Mouse (Mus musculus) left cerebral cortex, postnatal 10 days (tissue): ENCODE results near the gene Robo1. TPM values are rescaled to one million over a fixed set of nuclear protein-coding genes. Genes with fewer than 3 reads are reported as not detected.
A peak's percentile ranks its signal among the peaks of the same experiment; 100 is the strongest.

Source experiments
- DNase-seq, 2 experiments: peaks; one replicate each; pipeline ENCODE4 v3.0.0; 2021 to 2022; ENCODE audit warnings: low spot score in 2 of 2, mixed read lengths in 1 of 2; ENCODE audit errors: extremely low spot score in 1 of 2
- intact Hi-C: fragments of 180-260 bp; cut with DNase I; formaldehyde crosslinking; loops from one replicate; pipeline ENCODE4 v1.15.1; 2025
- total RNA-seq, 2 experiments: library from RNA; stranded (reverse); gene quantifications; 2 replicates each; pipeline ENCODE4 v1.2.3; 2021

Robo1 gene
- total RNA-seq, 2 experiments from 2014 or later, result 96.8 to 101 TPM

DNA sequence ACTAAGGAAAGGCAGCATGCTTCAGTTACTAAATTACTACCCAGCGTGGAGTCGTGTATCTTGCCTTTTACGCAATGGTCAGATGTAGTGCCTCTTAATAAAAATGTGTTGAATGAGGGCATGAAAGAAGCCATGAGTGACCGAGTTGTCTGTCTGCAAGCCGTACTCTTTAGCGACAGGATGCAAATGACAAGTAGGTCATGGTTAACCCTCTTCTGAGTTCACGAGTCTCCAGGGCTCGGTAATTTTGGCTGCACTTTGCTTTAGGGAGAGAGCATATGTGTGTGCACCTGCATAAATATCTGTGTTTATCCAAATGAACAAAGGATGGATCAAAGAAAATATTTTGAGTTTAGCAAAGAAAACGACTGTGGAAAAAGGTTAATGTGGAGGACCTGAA is 533.0 kb downstream of the Robo1 start:
- intact Hi-C loops, result no loop called here
- no peak for DNase-seq

DNA sequence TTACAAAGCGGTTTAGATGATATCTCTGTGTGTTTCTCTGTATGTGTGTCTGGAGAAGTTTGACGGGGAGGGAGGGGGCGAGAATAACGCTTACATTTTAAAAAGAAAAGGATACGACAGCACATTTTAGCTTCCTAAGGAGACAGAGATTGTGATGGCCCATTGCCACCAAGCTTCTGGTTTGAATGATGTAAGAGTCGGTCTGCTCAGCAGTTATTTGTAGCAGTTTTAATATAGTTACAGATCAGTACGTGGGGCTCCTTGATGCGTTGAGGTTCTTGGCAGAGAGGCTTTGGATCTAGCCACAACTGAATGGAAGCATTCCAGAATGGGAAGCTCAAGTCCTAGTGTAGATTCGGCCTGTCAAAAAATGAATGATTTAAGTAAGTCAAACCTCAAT is 546.0 kb downstream of the Robo1 start:
- peak; percentile 38 to 55 for DNase-seq
- intact Hi-C loops, result no loop called here

DNA sequence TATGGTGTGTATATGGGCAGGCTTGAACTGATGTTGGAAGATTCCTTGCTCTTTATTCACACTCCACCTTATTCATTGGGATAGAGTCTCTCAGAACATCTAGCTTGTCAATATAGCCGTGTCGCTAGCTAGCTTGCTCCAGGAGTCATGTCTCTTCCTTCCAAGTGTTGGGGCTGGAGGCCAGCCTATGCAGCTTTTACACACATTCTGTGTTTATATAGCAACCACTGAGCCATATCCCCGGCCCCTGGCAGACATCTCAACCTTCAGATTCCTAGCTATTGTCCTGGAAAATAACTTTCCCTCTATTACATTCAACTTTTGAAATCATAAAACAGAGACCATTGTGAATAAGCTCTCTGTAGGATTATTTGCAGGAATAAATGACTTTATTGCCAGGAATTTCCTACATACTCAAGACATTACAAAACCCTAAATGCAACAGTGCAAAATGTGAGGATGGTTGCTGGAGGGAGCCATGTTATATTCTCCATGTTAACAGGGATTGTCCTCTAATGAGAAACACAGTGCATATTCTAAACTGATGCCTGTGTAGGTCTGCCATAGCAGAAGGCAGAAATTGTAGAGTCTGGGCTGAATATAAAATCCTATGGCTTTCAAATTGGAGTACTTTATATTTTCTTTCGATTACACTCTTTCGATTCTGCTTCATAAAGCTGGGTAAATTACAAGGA is 546.9 kb downstream of the Robo1 start:
- intact Hi-C loops, result no loop called here
- no peak for DNase-seq

DNA sequence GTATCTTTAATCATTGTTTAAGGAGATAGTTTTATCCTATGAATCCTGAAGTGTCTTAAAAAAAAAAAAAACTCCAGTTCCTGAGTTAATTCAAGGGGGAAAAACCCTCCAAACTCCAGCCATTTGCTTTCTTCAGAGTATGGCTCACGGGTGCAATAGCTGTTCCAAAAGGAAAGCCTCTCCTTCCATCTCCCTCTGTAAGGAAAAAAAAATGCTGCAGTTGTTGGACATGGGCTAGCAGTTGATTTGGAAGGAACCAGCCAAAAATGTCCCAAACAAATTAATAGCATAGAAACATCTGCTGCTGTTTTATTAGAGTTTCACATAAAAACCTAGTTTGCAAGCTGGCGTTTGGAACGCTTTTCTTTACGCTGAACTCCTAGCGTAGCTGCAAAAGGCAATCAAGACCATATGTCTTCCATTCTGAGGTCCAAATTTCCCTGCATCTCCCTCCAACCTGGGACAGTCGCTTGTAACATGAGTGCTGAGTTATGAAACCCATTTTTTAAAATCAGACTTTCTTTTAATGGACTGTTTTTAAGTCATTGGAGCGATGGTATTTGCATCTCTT is 553.7 kb downstream of the Robo1 start:
- DNase-seq, result no peak
- intact Hi-C loops, result no loop called here

DNA sequence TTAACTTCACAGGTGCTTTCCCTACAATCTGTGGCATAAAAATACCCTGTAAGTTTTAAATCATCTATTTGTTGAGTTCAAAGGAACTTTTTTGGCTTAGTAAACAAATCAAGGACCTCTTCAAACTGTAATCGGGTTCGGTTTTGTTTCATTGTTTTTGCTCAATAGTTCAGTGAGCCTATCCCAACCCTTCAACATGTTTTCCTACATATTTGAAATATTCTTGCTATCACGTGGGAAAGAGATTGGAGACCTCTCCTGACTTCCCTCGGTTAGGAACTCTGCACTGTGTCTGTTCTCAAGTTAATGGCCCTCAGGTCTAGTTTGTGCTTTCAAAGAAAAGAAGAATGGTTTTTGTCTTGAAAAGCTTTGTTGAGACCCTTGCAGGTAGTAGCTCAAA is 557.9 kb downstream of the Robo1 start:
- DNase-seq, result no peak
- intact Hi-C loops, result no loop called here

DNA sequence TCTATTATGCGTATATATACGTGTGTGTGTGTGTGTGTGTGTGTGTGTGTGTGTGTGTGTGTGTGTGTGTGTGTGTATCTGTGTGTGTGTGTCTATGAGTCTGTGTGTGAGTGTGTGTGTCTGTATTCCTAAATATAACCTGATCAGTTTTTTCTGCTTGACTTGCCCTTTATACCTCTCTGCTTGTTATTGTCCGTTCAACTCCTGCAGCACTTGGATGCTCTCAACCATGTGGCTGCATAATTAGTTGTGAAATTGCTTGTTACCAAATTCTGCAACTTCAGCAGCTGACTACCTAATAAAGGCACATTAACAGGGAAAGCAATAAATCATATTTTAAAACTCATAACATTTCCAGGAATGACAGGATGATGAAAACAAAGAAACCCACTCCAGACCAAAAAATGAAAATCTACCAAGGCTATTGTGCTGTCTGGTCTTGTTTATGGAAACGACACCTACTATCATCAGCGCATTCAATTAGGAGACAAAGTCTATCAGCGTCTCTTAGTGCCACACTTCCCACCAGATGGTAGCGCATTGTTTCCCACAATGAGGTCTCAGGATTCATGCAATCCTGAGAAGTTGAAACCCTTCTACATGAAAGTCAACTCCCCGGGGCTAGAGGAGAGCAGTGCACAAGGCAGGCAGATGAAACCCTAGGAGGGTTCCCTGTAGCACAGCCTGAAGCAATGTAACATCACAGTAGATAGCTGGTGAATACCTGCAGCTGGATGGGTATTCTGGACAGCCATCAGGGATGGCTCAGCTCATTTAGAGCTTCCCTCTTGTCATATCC is 567.0 kb downstream of the Robo1 start:
- no peak for DNase-seq
- intact Hi-C loops, result no loop called here

DNA sequence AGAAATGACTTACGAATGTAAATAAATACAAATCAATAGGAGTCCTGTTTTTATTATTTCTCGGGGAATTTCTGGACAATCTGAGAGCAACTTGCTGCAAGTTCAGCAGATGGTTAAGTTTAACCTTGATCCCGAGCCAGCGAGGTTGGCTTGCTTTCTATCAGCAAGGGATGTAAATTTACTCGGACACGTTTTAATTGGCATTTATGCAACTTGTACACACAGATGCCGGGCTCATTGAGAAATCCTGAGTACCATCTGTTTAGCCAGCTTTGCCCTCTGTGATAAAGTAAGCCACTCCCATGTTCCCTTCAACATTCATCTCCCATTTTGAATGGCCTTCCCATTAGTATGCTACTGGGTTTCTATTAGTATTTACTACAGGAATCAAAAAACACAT is 580.0 kb downstream of the Robo1 start:
- peak; percentile 9 to 43 for DNase-seq
- intact Hi-C loops, result no loop called here

DNA sequence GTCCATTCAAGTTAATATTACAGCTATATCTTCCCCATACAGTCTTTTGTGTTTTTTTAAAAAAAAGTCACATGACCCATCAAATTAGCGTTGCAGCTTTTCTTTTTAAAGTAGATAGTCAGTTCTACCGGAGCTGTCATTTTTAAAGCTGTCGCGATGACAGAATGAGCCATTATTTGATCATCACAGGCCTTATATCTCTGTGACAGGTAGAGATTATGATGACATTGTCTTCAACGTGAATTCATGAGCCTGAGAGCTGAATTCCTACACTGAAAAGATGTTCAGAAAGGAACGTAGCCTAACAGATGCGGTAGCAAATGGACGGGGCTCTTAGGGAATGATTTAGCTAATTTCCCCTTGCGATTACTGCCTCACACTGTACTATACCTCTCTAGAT is 581.3 kb downstream of the Robo1 start:
- no peak for DNase-seq
- intact Hi-C loops, result no loop called here

DNA sequence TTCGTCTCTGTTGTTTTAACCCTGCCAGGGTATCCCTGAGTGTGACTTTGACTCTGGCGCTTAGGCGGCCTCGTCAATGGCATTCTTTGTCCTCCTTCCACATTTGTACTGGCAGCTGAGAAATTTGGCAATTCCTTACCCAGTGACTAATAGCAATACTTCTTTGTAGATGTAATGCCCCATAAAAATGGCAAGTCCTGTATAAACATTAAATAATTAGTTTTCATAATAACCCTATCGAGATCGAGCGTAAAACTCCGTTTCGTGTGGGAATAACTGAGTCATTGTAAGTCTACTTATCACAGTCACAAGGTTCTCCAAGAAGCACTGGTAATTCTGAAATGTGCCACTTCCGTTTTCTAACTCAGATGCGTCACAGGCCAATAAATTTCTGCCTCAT is 589.0 kb downstream of the Robo1 start:
- intact Hi-C loops, result no loop called here
- DNase-seq, result no peak

DNA sequence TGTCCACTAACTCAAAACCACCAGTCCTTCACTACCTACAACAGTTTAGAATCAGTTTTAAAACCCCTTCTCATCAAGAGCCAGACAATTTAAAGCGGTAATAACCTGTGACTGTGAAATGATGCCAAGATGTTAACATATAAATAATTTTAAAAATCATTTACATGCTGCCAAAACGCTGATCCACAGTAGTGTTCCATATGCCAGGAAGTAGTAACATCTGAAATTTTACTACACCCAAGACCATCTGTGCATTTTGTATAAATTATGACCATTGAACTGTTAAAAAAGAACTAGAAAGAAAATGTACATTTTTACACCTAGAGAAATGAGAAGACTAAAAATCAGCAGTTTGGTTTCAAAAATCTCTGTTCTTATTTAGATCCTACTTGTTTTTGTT is 600.8 kb downstream of the Robo1 start:
- intact Hi-C loops, result no loop called here
- DNase-seq, result no peak

DNA sequence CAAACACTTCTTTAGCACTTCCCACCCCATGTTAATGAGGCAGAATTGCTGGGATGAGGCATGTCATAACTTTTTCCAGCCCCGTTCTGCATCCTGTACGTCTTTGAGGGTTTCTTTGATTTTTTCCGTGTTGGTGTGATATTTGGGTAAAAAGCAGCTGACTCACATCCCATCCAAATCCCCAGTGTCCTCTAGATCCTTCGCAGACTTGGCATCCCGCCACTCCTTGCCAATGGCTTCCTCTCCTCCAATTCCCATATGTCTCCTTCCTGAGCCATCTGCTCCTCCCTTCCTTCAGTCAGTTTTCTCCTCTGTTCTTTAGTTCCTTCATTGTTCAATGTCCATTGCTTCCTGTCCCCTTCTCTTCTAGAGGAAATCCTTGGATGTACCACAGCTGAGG is 605.0 kb downstream of the Robo1 start:
- intact Hi-C loops, result no loop called here
- DNase-seq, result peak; percentile 59 to 85

DNA sequence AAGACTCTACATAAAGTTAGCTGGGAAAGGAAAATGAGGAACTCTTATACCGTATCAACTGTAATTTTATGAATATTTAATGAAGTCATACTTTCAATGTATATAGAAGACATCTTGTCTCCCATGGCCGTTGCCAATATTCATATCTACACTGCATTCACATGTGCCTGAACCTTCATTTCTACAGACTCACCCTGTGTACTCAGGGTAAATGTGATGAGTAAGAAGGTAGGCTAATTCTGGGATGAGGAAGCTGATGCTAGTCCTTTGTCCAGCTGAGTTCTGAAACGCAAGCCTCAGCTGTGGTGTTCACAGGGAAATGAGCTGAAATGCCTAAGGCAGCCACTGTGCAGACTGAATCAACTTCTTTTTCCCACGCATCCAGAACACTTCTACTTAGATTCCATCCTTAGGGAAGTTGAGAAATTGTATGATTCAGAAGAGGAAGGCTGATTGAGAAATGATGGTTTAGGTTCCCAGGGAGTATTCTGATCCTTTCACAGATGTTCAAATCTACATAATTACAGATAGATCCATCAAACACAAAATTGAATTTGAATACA is 606.0 kb downstream of the Robo1 start:
- intact Hi-C loops, result no loop called here
- no peak for DNase-seq

DNA sequence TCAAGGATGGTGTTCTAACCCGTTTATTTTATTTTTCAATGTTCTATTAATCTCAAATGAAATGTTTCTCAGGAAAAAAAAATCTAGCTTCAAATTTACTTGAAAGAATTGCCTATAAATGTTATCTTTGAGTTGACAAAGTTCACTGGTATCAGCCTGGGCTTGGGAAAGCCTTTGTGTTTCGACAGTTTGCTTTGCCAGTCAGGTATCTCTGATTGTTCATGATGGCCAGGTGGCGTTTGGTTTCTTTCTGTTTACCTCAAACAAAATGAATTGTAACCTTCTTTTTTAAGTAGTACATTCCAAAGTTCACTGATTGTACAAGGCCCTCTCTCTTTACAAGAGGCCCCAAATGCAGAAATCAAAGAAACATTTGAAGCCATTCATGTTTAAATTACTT is 611.9 kb downstream of the Robo1 start:
- no peak for DNase-seq
- intact Hi-C loops, result no loop called here

DNA sequence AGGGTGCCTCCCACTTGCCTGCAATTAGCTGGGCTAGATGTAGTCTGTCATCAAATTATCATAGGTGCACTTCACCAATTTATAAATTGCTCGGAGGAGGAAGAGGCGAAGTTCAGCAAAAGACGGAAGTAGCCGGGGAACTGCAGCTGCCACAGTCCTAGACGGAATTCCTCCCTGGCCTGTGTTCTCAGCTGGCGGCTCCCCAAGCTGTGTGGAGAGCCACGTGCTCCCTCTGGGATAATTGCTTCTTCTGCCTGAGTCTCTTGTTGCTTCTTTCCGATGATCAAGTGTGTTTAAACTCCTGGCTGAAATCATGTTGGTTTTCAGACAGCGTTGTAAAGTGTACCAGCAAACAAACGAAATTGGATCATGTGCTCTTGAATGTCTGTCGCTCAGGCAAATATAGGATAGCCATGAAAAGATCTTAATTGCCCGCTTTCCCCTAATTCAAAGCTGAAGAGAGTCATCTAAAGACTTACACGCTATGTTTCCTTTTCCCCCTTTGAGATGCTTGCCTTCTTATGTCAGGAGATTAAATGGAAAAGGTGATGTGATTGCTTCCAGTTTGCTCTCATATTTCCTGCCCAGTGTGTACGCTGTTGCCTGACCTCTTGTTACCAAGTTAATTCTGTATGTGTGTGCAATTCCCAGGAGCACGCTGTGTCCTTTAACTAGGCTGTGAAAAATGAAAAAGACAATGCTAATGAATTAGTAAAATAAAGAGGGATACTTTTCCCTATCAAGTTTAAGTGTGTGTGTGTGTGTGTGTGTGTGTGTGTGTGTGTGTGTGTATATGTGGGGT is 616.5 kb downstream of the Robo1 start:
- intact Hi-C loops, result no loop called here
- DNase-seq, result peak; percentile 42 to 84

DNA sequence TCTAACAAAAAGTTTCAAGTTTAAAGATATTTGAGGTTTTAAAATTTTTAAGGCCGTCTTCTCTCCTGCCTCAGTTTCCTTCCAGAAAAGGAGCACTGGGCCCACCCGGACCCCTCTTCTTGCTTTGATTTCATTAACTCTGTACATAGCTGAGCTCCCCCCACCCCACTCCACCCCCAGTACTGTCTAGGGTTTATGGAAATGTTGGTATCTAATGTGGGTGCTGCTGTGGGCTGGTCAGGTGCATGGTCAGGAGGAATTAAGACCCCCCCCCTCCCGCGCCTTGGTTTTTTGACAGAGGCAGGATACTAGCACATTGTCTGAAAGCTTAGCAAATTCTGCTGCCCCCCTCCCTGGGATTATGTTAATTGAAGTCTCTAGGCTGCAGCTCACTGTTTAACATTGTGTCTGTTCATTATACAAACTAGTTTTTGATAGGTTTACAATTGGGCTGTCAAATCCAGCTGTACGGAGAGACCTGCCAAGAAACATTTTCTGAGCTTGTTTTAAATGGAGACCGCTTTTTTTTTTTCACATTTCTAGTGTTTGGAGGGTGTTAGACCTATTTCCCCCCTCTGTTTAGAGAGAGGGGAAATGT is 620.5 kb downstream of the Robo1 start:
- intact Hi-C loops, result no loop called here
- no peak for DNase-seq

DNA sequence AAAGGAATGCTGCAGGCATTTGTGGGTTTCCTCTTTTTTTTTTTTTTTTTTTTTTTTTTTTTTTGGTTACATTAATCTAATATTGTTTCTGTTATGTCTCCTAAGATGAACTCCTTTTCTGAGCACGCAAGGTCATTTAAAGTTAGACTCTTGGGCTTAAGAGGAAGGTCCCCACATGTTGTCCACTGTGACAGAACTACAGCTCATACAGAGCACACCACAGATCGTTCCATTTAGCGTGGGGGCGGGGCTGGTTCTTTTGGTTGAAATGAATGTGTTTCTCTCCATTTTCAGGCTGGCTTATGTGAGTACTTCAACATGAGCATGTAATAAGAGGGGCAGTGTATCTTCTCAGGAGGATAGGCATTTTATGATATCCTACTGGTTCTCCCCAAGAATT is 622.8 kb downstream of the Robo1 start:
- no peak for DNase-seq
- intact Hi-C loops, result no loop called here

DNA sequence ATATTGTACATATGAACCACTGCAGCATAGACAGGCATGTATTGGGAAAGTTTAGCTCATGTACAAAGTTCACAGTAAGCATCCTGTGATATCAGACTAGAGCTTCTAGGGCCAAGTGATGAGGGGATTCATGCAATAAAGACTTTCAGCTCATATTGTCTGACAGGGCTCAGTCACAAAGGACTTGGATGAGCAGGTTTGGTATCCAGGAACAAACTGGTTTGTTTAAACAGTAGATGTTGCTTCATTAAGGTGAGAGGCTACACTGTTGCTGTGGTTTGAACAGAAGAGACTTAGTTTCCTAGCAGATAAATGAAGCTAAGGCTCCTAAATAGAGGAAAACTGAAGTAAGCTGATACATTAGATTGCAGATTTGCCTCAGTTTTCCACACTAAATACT is 626.8 kb downstream of the Robo1 start:
- DNase-seq, result no peak
- intact Hi-C loops, result no loop called here

DNA sequence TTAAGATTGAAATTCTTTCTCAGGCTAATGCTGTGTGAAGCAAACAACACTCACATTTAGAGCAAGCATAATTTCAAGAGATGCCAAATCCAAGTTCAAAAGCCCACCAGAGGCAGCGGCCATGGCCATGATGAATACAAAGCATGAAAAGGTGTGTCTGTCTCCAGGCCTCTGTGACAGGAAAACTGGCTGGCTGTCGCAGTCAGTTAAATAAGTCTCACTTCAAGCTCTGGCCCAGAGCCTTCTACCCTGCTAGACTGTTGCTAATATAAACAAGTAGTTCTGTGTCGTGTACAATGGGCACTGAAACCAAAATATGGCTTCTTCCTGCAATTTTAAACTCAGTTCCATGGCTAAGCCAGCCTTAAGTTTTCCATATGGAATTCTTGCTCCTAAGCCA is 629.1 kb downstream of the Robo1 start:
- DNase-seq, result no peak
- intact Hi-C loops, result no loop called here

DNA sequence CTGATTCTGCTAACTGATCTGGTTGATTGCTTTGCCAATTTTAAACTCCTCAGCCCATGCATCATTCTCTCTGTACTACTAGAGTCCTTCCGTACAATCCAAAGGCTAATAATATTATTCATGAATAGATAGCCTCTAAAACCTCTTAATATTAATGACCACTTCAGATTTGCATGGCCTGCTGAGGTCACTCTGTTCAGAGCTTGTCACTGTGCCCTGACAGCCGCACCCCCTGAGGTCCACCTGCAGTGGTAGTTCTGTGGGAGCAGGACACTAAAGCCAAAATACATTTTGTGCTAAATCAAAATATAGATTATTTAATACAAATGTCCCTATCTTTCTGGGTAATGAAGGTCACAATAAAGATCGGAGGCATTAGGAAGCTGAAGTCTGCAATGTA is 631.8 kb downstream of the Robo1 start:
- intact Hi-C loops, result no loop called here
- DNase-seq, result no peak
